Mouse (Mus musculus) cerebellum, adult 2 months (tissue): ENCODE measurements around the gene Myadm. TPM values are rescaled to one million over a fixed set of nuclear protein-coding genes. Genes with fewer than 3 reads are reported as not detected.
"Not testable (repeated sequence)": the region's sequence is repeated elsewhere in the genome, so short reads cannot be mapped to it uniquely, and the experiment has no call there.

Source experiments
- DNase-seq, 2 experiments: peaks; one replicate each; pipeline ENCODE4 v3.0.0; 2021
- H3K27ac ChIP-seq: fragments of 200-500 bp; 2 replicates; pipeline ENCODE4 v1.5.1; 2012; ENCODE audit warnings: low read length, control low read depth, inconsistent platforms; ENCODE audit not compliant: insufficient read depth
- H3K27me3 ChIP-seq: fragments of 200-500 bp; 2 replicates; pipeline ENCODE4 v1.6.1; 2012; ENCODE audit warnings: inconsistent platforms, mild to moderate bottlenecking, low read length, moderate library complexity; ENCODE audit not compliant: control insufficient read depth, insufficient read depth
- H3K4me1 ChIP-seq: fragments of 200-500 bp; 2 replicates; pipeline ENCODE4 v1.6.1; 2011; ENCODE audit warnings: low read length; ENCODE audit not compliant: control insufficient read depth, insufficient read depth
- H3K4me3 ChIP-seq: fragments of 200-500 bp; replicated peaks from 2 replicates; pipeline ENCODE3; 2011; ENCODE audit warnings: mild to moderate bottlenecking, low read depth, low read length, control low read depth; ENCODE audit not compliant: insufficient read depth
- CTCF ChIP-seq: fragments of 200-500 bp; IDR thresholded peaks from 2 replicates; pipeline ENCODE4 v1.5.1; 2011; ENCODE audit warnings: low read depth, mild to moderate bottlenecking, control low read depth, low read length, moderate library complexity, borderline replicate concordance; ENCODE audit not compliant: insufficient read depth
- POLR2A ChIP-seq: fragments of 200-500 bp; IDR thresholded peaks from 2 replicates; pipeline ENCODE4 v1.6.1; 2011; ENCODE audit warnings: low read length, control low read depth, borderline replicate concordance; ENCODE audit not compliant: insufficient read depth
- WGBS: fragments of 180-500 bp; shearing (Covaris S2); methylation state at CpG from one replicate; pipeline ENCODE4 v1.1.7; 2018; 5-methylcytosine and 5-hydroxymethylcytosine counted together
- polyA plus RNA-seq: library from polyadenylated mRNA; depleted of rRNA; stranded (reverse); fragments of >200 nt; gene quantifications from 2 replicates; pipeline ENCODE4 v1.2.3, GENCODE M21; 2012

Gene Myadm
- polyA plus RNA-seq, 1 experiment, result 43.3 TPM

GRCm38 (mm10) chr7:3267888-3268287 is 21.0 kb upstream of the Myadm start:
- DNase-seq, result no peak
- WGBS, result 79% methylated on average over 8 of the region's 8 CpGs
- Histone ChIP-seq H3K4me1 (no peaks in the 10 kb centered on the region), H3K4me3 (no peak overlapping the region), H3K27me3 (no peaks in the 10 kb centered on the region), H3K27ac (no peak overlapping the region)
- TF ChIP-seq CTCF (no peak), POLR2A (no peak)

- Histone ChIP-seq H3K27me3 (no peaks in the 10 kb centered on the region), H3K4me3 (no peak overlapping the region), H3K27ac (no peak overlapping the region), H3K4me1 (no peaks in the 10 kb centered on the region)
- TF ChIP-seq CTCF, result no peak
- TF ChIP-seq POLR2A, result no peak
- WGBS, result 21% methylated on average over 3 of the region's 3 CpGs
- DNase-seq, result no peak
These were observed 20.6 kb upstream of the Myadm start for GRCm38 (mm10) chr7:3268291-3268690.

GRCm38 (mm10) chr7:3272206-3272605 is 16.7 kb upstream of the Myadm start:
- H3K4me3 ChIP-seq, result no peak overlapping the region
- no peak for DNase-seq
- H3K27me3 ChIP-seq, result no peaks in the 10 kb centered on the region
- no peak overlapping the region for H3K27ac ChIP-seq
- WGBS, result 90% methylated on average over 9 of the region's 9 CpGs
- TF ChIP-seq POLR2A, result no peak
- no peak for TF ChIP-seq CTCF
- no peaks in the 10 kb centered on the region for H3K4me1 ChIP-seq

- Histone ChIP-seq H3K4me3 (no peak overlapping the region), H3K4me1 (no peaks in the 10 kb centered on the region), H3K27me3 (no peaks in the 10 kb centered on the region), H3K27ac (no peak overlapping the region)
- TF ChIP-seq CTCF (no peak), POLR2A (no peak)
- no peak for DNase-seq
- 58% methylated on average over 6 of the region's 6 CpGs for WGBS
These were observed 13.3 kb upstream of the Myadm start for GRCm38 (mm10) chr7:3275455-3276170.

GRCm38 (mm10) chr7:3276781-3277180 is 12.1 kb upstream of the Myadm start:
- not testable (repeated sequence) for H3K27ac ChIP-seq, H3K4me3 ChIP-seq, H3K4me1 ChIP-seq, H3K27me3 ChIP-seq, DNase-seq
- 69% methylated on average over 4 of the region's 4 CpGs for WGBS

- Histone ChIP-seq H3K4me3 (no peak overlapping the region), H3K4me1 (no peaks in the 10 kb centered on the region), H3K27ac (no peak overlapping the region), H3K27me3 (no peaks in the 10 kb centered on the region)
- no peak for DNase-seq
- TF ChIP-seq POLR2A (no peak), CTCF (no peak)
- WGBS, result 68% methylated on average over 5 of the region's 5 CpGs
These were observed 8.7 kb upstream of the Myadm start for GRCm38 (mm10) chr7:3280080-3280653.

GRCm38 (mm10) chr7:3280654-3281153 is 8.2 kb upstream of the Myadm start:
- Histone ChIP-seq H3K27me3 (no peaks in the 10 kb centered on the region), H3K27ac (no peak overlapping the region), H3K4me1 (no peaks in the 10 kb centered on the region), H3K4me3 (no peak overlapping the region)
- DNase-seq, result no peak
- TF ChIP-seq POLR2A (no peak), CTCF (no peak)
- WGBS, result 13% methylated on average over 8 of the region's 8 CpGs

- TF ChIP-seq CTCF (no peak), POLR2A (no peak)
- WGBS, result 86% methylated on average over 6 of the region's 6 CpGs
- Histone ChIP-seq H3K4me1 (no peaks in the 10 kb centered on the region), H3K27me3 (no peaks in the 10 kb centered on the region), H3K27ac (no peak overlapping the region), H3K4me3 (no peak overlapping the region)
- no peak for DNase-seq
These were observed 7.1 kb upstream of the Myadm start for GRCm38 (mm10) chr7:3281741-3282140.
